Mouse (Mus musculus): ENCODE results near the gene Washc3. TPM values are rescaled to one million over a fixed set of nuclear protein-coding genes. Genes with fewer than 3 reads are reported as not detected.

Washc3 gene
- polyA plus RNA-seq (2012; rRNA removed): 22.9 and 26.6 TPM in 2 replicates

GRCm38 (mm10) chr10:88200951-88201638 is at the start of gene Washc3:
Gene Washc3, plus strand, starts transcription at chr10:88201093.

Other genes starting within 250 kb of the Washc3 start
- gene Pmch, start 110.0 kb upstream of the Washc3 start, polyA plus RNA-seq (2012; rRNA removed): 7.8 and 8.8 TPM in 2 replicates
- 1.4 and 1.6 TPM in 2 replicates for gene Parpbp, start 54.2 kb upstream of the Washc3 start, polyA plus RNA-seq (2012; rRNA removed)
- 17.0 and 18.0 TPM in 2 replicates for gene Nup37, start 54.1 kb upstream of the Washc3 start, polyA plus RNA-seq (2012; rRNA removed)
- 2.1 and 2.2 TPM in 2 replicates for gene Dram1, start 178.0 kb downstream of the Washc3 start, polyA plus RNA-seq (2012; rRNA removed)
- 54.1 and 59.3 TPM in 2 replicates for gene Gnptab, start 178.0 kb downstream of the Washc3 start, polyA plus RNA-seq (2012; rRNA removed)